Mouse (Mus musculus): ENCODE measurements around the gene Haspin. TPM values are rescaled to one million over a fixed set of nuclear protein-coding genes. Genes with fewer than 3 reads are reported as not detected.

Haspin gene
- polyA plus RNA-seq, 1 experiment = 2.5 TPM

- Histone ChIP-seq H3K4me3 (ENCODE audit: low read depth, low read length) (no peak overlapping the region), H3K36me3 (ENCODE audit: control insufficient read depth, insufficient read depth, low read length) (no peaks in the 10 kb centered on the region), H3K27ac (ENCODE audit: insufficient read depth, low read depth, low read length) (no peak overlapping the region), H3K4me1 (ENCODE audit: control insufficient read depth, insufficient read depth, insufficient read length, low read length) (no peaks in the 10 kb centered on the region), H3K27me3 (ENCODE audit: control insufficient read depth, insufficient read depth, low read length) (no peaks in the 10 kb centered on the region; the same call in 1 of the 2 replicates)
- TF ChIP-seq POLR2A (IDR thresholded peaks at IDR 0.05; ENCODE audit: low read depth, low read length) (no peak), CTCF (IDR thresholded peaks at IDR 0.05; ENCODE audit: extremely low read depth, insufficient read length, insufficient replicate concordance, low read depth, low read length) (no peak)
- WGBS = 71% methylated on average over 11 of the region's 11 CpGs
These were observed 8.2 kb upstream of the Haspin start for GRCm38 (mm10) chr11:73146026-73146974.

- no peaks in the 10 kb centered on the region; the same call in 1 of the 2 replicates for H3K27me3 ChIP-seq (ENCODE audit: control insufficient read depth, insufficient read depth, low read length)
- H3K36me3 ChIP-seq (ENCODE audit: control insufficient read depth, insufficient read depth, low read length) = no peaks in the 10 kb centered on the region
- TF ChIP-seq POLR2A (IDR thresholded peaks at IDR 0.05; ENCODE audit: low read depth, low read length) (no peak), CTCF (IDR thresholded peaks at IDR 0.05; ENCODE audit: extremely low read depth, insufficient read length, insufficient replicate concordance, low read depth, low read length) (no peak)
- H3K4me3 ChIP-seq (ENCODE audit: low read depth, low read length) = no peak overlapping the region
- H3K4me1 ChIP-seq (ENCODE audit: control insufficient read depth, insufficient read depth, insufficient read length, low read length) = no peaks in the 10 kb centered on the region
- no peak overlapping the region for H3K27ac ChIP-seq (ENCODE audit: insufficient read depth, low read depth, low read length)
- 47% methylated on average over 1 of the region's 1 CpGs for WGBS
These were observed 6.2 kb upstream of the Haspin start for GRCm38 (mm10) chr11:73144261-73144681.

GRCm38 (mm10) chr11:73137116-73137515, 978 bp downstream of the Haspin start:
- Histone ChIP-seq H3K4me3 (ENCODE audit: low read depth, low read length) (peak overlapping the region; percentile 92), H3K4me1 (ENCODE audit: control insufficient read depth, insufficient read depth, insufficient read length, low read length) (peaks cover 18% of the 10 kb centered on the region; the same call in 1 of the 2 replicates), H3K27me3 (ENCODE audit: control insufficient read depth, insufficient read depth, low read length) (no peaks in the 10 kb centered on the region), H3K27ac (ENCODE audit: insufficient read depth, low read depth, low read length) (peak overlapping the region; percentile 71), H3K36me3 (ENCODE audit: control insufficient read depth, insufficient read depth, low read length) (peaks cover 1% of the 10 kb centered on the region; the same call in 1 of the 2 replicates)
- WGBS = under 1% methylated on average over 11 of the region's 11 CpGs
- no peak for TF ChIP-seq CTCF (IDR thresholded peaks at IDR 0.05; ENCODE audit: extremely low read depth, insufficient read length, insufficient replicate concordance, low read depth, low read length)
- no peak for TF ChIP-seq POLR2A (IDR thresholded peaks at IDR 0.05; ENCODE audit: low read depth, low read length)

GRCm38 (mm10) chr11:73136587-73136986, 1.5 kb downstream of the Haspin start:
- H3K27ac ChIP-seq (ENCODE audit: insufficient read depth, low read depth, low read length) = peak overlapping the region; percentile 71
- 13% methylated on average over 6 of the region's 6 CpGs for WGBS
- TF ChIP-seq CTCF (IDR thresholded peaks at IDR 0.05; ENCODE audit: extremely low read depth, insufficient read length, insufficient replicate concordance, low read depth, low read length) = no peak
- no peak for TF ChIP-seq POLR2A (IDR thresholded peaks at IDR 0.05; ENCODE audit: low read depth, low read length)

GRCm38 (mm10) chr11:73134222-73134621, 3.9 kb downstream of the Haspin start:
- 53% methylated on average over 5 of the region's 5 CpGs for WGBS
- H3K36me3 ChIP-seq (ENCODE audit: control insufficient read depth, insufficient read depth, low read length) = peaks cover 3% of the 10 kb centered on the region; the same call in 1 of the 2 replicates

More at GRCm38 (mm10) chr11:73136587-73136986, 1.5 kb downstream of the Haspin start:
- Histone ChIP-seq H3K27me3 (ENCODE audit: control insufficient read depth, insufficient read depth, low read length) (no peaks in the 10 kb centered on the region), H3K4me3 (ENCODE audit: low read depth, low read length) (peak overlapping the region; percentile 92), H3K4me1 (ENCODE audit: control insufficient read depth, insufficient read depth, insufficient read length, low read length) (peaks cover 19% of the 10 kb centered on the region; the same call in 1 of the 2 replicates), H3K36me3 (ENCODE audit: control insufficient read depth, insufficient read depth, low read length) (peaks cover 1% of the 10 kb centered on the region; the same call in 1 of the 2 replicates)

GRCm38 (mm10) chr11:73132999-73133398, 5.1 kb downstream of the Haspin start:
- Histone ChIP-seq H3K27me3 (ENCODE audit: control insufficient read depth, insufficient read depth, low read length) (no peaks in the 10 kb centered on the region), H3K4me1 (ENCODE audit: control insufficient read depth, insufficient read depth, insufficient read length, low read length) (peaks cover 21% of the 10 kb centered on the region; the same call in 1 of the 2 replicates), H3K27ac (ENCODE audit: insufficient read depth, low read depth, low read length) (no peak overlapping the region), H3K4me3 (ENCODE audit: low read depth, low read length) (no peak overlapping the region), H3K36me3 (ENCODE audit: control insufficient read depth, insufficient read depth, low read length) (peaks cover 3% of the 10 kb centered on the region; the same call in 1 of the 2 replicates)
- WGBS = 78% methylated on average over 6 of the region's 6 CpGs
- TF ChIP-seq CTCF (IDR thresholded peaks at IDR 0.05; ENCODE audit: extremely low read depth, insufficient read length, insufficient replicate concordance, low read depth, low read length) (no peak), POLR2A (IDR thresholded peaks at IDR 0.05; ENCODE audit: low read depth, low read length) (no peak)

More at GRCm38 (mm10) chr11:73134222-73134621, 3.9 kb downstream of the Haspin start:
- Histone ChIP-seq H3K4me1 (ENCODE audit: control insufficient read depth, insufficient read depth, insufficient read length, low read length) (peaks cover 24% of the 10 kb centered on the region; the same call in 1 of the 2 replicates), H3K27ac (ENCODE audit: insufficient read depth, low read depth, low read length) (no peak overlapping the region), H3K4me3 (ENCODE audit: low read depth, low read length) (no peak overlapping the region), H3K27me3 (ENCODE audit: control insufficient read depth, insufficient read depth, low read length) (no peaks in the 10 kb centered on the region)
- no peak for TF ChIP-seq POLR2A (IDR thresholded peaks at IDR 0.05; ENCODE audit: low read depth, low read length)
- no peak for TF ChIP-seq CTCF (IDR thresholded peaks at IDR 0.05; ENCODE audit: extremely low read depth, insufficient read length, insufficient replicate concordance, low read depth, low read length)

GRCm38 (mm10) chr11:73131020-73131419, 7.1 kb downstream of the Haspin start:
- TF ChIP-seq CTCF (IDR thresholded peaks at IDR 0.05; ENCODE audit: extremely low read depth, insufficient read length, insufficient replicate concordance, low read depth, low read length) (peak; percentile 47; the same call in 1 of the 2 replicates), POLR2A (IDR thresholded peaks at IDR 0.05; ENCODE audit: low read depth, low read length) (no peak)
- no peak overlapping the region for H3K27ac ChIP-seq (ENCODE audit: insufficient read depth, low read depth, low read length)
- peaks cover 6% of the 10 kb centered on the region; the same call in 1 of the 2 replicates for H3K36me3 ChIP-seq (ENCODE audit: control insufficient read depth, insufficient read depth, low read length)
- H3K4me3 ChIP-seq (ENCODE audit: low read depth, low read length) = no peak overlapping the region
- H3K4me1 ChIP-seq (ENCODE audit: control insufficient read depth, insufficient read depth, insufficient read length, low read length) = peaks cover 14% of the 10 kb centered on the region; the same call in 1 of the 2 replicates
- H3K27me3 ChIP-seq (ENCODE audit: control insufficient read depth, insufficient read depth, low read length) = no peaks in the 10 kb centered on the region
- WGBS = 55% methylated on average over 7 of the region's 7 CpGs
